Comparison of ENCODE assay signal across 8 mouse cellular contexts in genomic region chr4:53218752-53219151, GRCm38 (mm10). TPM values are rescaled to one million over a fixed set of nuclear protein-coding genes. Genes with fewer than 3 reads are reported as not detected.
DNase-seq lines count a peak whose midpoint lies in the region; ATAC-seq lines count a peak whose summit lies in the region.

No protein-coding gene starts in this region.

- WGBS in heart, embryonic 11.5 days (ENCODE audit: insufficient replicate concordance), result 34% methylated on average over 7 of the region's 7 CpGs
- WGBS in heart, embryonic 12.5 days, result 28% methylated on average over 7 of the region's 7 CpGs

- no peak overlapping the region for H3K27ac ChIP-seq in heart, embryonic 11.5 days (ENCODE audit: low read depth, low read length)
- peak overlapping the region; percentile 25; the same call in 1 of the 2 replicates for H3K27ac ChIP-seq in heart, embryonic 12.5 days (ENCODE audit: poor library complexity, severe bottlenecking)

- H3K9ac ChIP-seq in heart, embryonic 11.5 days (ENCODE audit: low read depth, low read length), result no peak overlapping the region
- no peak overlapping the region for H3K9ac ChIP-seq in heart, embryonic 12.5 days

- peaks cover 15% of the 10 kb centered on the region for H3K4me1 ChIP-seq in heart, embryonic 11.5 days (ENCODE audit: control insufficient read depth, insufficient read depth, low read length)
- peaks cover 23% of the 10 kb centered on the region for H3K4me1 ChIP-seq in heart, embryonic 12.5 days (replicated peaks)

- H3K4me2 ChIP-seq in heart, embryonic 11.5 days, result no peak overlapping the region
- H3K4me2 ChIP-seq in heart, embryonic 12.5 days, result no peak overlapping the region

- no peak overlapping the region for H3K4me3 ChIP-seq in heart, embryonic 11.5 days (ENCODE audit: low read depth, low read length)
- no peak overlapping the region for H3K4me3 ChIP-seq in heart, embryonic 12.5 days

- H3K36me3 ChIP-seq in heart, embryonic 11.5 days (ENCODE audit: control insufficient read depth, insufficient read depth, low read length), result no peaks in the 10 kb centered on the region
- H3K36me3 ChIP-seq in heart, embryonic 12.5 days, result no peaks in the 10 kb centered on the region

- ATAC-seq in heart, embryonic 11.5 days (replicated peaks; ENCODE audit: insufficient number of reproducible peaks, low FRiP score, low TSS enrichment), result no peak
- no peak for ATAC-seq in heart, embryonic 12.5 days (ENCODE audit: insufficient number of reproducible peaks, low FRiP score)

- intact Hi-C loops in left cerebral cortex, postnatal 36 days (cut with DNase I), result no loop called here

- H3K27me3 ChIP-seq in heart, embryonic 11.5 days (ENCODE audit: control insufficient read depth, insufficient read depth, low read length), result no peaks in the 10 kb centered on the region
- H3K27me3 ChIP-seq in heart, embryonic 12.5 days (replicated peaks), result no peaks in the 10 kb centered on the region

- no peaks in the 10 kb centered on the region for H3K9me3 ChIP-seq in heart, embryonic 11.5 days (replicated peaks; ENCODE audit: control insufficient read depth, low read length)
- H3K9me3 ChIP-seq in heart, embryonic 12.5 days (replicated peaks), result no peaks in the 10 kb centered on the region

- DNase-seq in heart, adult 18-20 months, result peak; percentile 56 to 64
- DNase-seq in cerebellum, postnatal 14 days, result peak; percentile 45 to 49
- peak; percentile 26 to 42 for DNase-seq in left cerebral cortex, postnatal 36 days (ENCODE audit: low spot score in 2 of 2)
- peak; percentile 43 for DNase-seq in right cerebral cortex, postnatal 25 days
- no peak for DNase-seq in ovary, postnatal 10 days (ENCODE audit: low spot score)
- DNase-seq in spleen, postnatal 14 days (ENCODE audit: low spot score in 2 of 2), result no peak

RNA-seq across cellular contexts. Expression of gene Abca1, which starts 59.1 kb away (rescaled TPM):
- total RNA-seq in heart, adult 18-20 months (2021), result 10 to 100 TPM; 15.8 to 17.9 TPM
- 2.5 and 2.8 TPM in 2 replicates for polyA plus RNA-seq in heart, embryonic 11.5 days (2014; fragmentation: Nextera tagmentation; extraction: Ambion mirVana)
- 3.8 and 4.0 TPM in 2 replicates for polyA plus RNA-seq in heart, embryonic 12.5 days (2016; fragmentation: Nextera tagmentation; extraction: Ambion mirVana)
- 10 to 100 TPM; 15.9 to 19.5 TPM for total RNA-seq in left cerebral cortex, postnatal 36 days (2021)

Comparison
In these comparisons a context has a peak if more than half of its experiments do, and no peak if none do; other contexts are left out.
1. DNase-seq: peak in heart, adult 18-20 months (2 of 2), cerebellum, postnatal 14 days (2 of 2), left cerebral cortex, postnatal 36 days (2 of 2) and right cerebral cortex, postnatal 25 days (single experiment); none in ovary, postnatal 10 days (single experiment) and spleen, postnatal 14 days (0 of 2).